Mouse (Mus musculus) splenic B cell, adult 2 months (primary cell): ENCODE measurements around the gene Pitpna.

Experiments used
- DNase-seq: peaks from one replicate; pipeline ENCODE4 v3.0.0-alpha.2; 2011; ENCODE audit warnings: low read depth, low spot score
- H3K27me3 ChIP-seq: 2 replicates; pipeline ENCODE4 v1.6.1; 2012; ENCODE audit warnings: mild to moderate bottlenecking, low read length, moderate library complexity, mixed read lengths; ENCODE audit not compliant: control insufficient read depth, poor library complexity, insufficient read depth, severe bottlenecking
- H3K36me3 ChIP-seq: 2 replicates; pipeline ENCODE4 v1.6.1; 2012; ENCODE audit warnings: mild to moderate bottlenecking, low read length, moderate library complexity, mixed read lengths; ENCODE audit not compliant: control insufficient read depth, poor library complexity, insufficient read depth, severe bottlenecking

Gene Pitpna

DNA sequence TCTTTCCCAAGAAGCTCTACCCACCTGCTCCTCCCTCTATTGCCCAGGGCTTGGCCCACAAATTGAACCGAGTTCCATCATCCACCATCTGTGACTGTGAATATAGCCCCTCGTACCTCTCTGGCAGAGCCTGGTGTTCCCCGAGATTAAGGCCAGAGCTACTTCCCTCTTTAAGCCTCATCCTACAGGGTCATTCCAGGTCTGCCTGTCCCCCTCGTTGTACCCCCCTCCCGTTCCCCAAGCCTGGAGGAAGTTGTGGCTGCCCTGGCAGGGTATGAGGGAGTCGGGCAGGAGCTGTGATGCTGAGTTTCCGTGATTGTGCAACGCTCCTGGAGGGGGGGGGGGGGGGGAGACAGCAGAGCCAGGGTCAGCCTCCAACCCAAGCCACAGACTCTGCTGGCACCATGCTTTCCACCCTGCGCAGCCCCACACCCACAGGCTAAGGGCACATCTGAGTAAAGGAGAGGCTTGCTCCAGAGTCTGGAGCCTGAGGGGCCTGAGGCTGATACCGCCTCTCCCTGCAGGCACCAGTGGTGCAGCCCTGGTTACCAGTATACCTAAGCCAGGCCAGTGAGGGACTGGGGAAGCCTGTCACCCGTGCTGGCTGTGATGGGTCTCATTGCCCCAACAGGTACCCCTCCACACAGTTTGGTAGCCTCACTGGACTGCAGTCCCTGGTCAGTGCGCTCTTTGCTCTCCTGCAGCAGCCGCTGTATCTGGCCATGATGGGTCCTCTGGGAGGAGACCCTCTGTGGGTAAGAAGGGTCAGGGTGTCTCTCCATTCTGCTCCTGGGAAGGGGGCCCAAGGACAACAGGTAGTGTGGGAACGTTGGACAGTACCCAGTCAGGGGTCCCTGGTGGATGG is 16.5 kb upstream of the Pitpna start:
- peaks cover 7% of the 10 kb centered on the region for H3K36me3 ChIP-seq
- no peak for DNase-seq

DNA sequence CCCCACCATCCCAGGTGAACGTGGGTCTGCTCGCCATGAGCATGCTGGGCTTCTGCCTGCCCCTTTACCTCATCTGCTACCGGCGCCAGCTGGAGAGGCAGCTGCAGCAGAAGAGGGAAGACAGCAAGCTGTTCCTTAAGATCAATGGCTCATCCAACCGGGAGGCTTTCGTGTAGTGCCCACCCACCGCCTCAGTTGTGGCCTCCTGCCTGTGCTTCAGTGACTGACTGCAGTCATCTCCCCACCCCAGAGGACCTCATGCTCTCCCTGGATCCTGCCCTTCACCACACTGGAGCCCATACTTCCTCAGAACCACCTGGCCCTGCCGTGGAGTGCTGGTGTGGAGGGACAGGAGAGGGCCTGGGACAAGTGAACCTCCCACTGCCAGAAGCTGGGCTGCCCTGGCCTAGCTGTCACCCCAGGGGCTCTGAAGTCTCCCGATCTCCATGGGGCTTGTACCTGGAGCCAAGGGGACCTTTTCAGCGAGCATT is 15.6 kb upstream of the Pitpna start:
- Histone ChIP-seq H3K27me3 (no peaks in the 10 kb centered on the region), H3K36me3 (peaks cover 3% of the 10 kb centered on the region)
- DNase-seq, result no peak

More for the DNA sequence above, 16.5 kb upstream of the Pitpna start:
- H3K27me3 ChIP-seq, result no peaks in the 10 kb centered on the region

DNA sequence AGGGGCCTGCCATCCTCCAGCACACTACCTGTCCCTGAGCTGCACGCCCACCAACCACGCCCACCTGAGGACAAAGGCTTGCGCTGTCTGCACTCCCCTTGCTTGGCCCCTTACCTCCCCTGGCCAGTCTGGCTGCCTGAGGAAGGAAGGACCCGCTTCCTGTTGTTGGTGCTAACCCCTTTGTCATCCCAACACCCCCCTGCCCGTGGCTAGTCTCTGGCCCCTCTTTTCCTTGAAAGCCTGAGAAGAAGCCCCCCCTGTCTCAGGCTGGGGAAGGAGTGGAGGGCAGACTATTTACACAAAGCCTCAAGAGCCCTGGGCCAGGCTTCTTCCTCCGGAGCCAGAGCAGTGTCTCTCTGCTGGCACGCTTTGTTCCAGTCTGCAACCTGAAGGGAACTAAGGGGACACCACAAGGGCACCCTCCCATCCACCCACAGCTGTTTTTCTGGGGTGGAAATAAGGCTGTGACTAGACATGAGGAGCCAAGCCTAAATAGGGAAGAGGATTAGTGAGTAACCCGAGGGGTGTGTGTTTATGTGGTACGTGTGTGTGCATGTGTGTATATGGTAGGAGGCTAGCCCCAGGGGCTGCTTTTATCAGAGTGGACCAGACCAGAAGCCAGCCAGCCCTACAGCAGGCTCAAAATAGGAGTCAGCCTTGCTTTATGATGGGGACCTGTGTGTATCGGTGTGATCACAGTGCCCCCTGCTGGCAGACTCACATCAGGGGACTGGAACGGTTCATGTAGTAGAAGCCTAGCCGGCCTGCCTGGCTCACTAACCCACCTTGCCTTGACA is 14.8 kb upstream of the Pitpna start:
- Histone ChIP-seq H3K27me3 (no peaks in the 10 kb centered on the region), H3K36me3 (peaks cover 3% of the 10 kb centered on the region)
- DNase-seq, result peak; percentile 96

DNA sequence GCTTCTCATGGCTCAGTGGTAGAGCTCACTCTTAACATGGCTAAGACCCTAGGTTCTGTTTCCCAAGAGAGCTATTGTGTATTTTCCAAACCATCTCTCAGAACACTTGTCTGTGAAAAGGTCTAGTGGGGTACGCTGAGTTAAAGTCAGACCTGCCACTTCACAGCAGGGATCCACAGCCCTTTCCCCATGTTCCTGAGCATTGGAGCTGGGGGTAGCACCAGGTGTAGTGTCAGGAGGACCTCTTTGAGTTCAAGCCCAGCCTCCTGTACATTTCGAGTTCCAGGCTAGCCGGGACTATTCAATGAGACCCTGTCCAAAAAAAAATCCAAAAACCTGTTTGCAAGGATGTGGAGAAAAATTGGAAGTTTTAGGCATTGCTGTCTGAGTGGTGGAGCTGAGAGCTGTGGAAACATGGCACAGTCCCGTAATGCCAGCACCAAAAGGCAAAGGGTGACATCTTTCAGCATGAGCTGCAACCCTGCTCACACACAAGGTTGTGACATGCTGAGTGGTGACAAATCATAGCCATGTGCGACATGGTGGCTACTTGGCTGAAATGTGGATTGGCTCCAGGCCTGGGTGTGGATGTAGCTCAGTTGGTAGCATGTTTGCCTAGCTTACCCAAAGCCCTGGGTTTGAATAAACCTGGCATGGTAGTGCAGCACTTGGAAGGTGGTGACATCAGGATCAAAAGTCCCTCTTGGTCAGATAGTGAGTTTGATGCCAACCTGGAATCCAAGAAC is 13.3 kb upstream of the Pitpna start:
- no peak for DNase-seq
- H3K27me3 ChIP-seq, result no peaks in the 10 kb centered on the region
- no peaks in the 10 kb centered on the region; the same call in none of the 2 replicates for H3K36me3 ChIP-seq

DNA sequence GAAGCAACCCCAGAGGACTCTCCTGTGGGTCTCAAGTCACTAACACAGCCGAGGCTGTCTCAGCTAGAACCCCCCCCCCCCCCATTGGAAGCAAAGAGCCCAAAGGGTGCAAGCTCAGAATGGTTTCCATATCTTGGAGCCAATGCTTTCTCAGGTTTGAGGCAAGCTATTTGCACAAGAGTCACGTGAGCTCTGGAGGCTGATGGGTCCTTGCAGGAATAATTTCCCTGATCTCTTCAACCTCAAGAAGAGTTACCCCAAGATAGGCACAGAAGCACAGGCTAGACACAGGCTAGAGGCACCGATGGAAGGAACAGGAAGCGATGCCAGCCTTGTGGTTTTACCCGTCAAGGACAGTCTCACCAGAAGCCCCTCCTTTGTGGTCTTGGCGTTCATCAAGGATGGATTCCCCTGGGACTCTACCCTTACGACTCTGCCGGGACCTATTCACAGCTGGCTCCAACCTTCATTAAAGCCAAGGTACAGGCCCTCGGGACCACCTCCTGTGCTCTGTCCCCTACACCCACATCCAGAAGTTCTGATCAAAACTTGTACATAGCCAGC is 12.3 kb upstream of the Pitpna start:
- Histone ChIP-seq H3K36me3 (no peaks in the 10 kb centered on the region; the same call in 1 of the 2 replicates), H3K27me3 (no peaks in the 10 kb centered on the region)
- DNase-seq, result peak; percentile 79

DNA sequence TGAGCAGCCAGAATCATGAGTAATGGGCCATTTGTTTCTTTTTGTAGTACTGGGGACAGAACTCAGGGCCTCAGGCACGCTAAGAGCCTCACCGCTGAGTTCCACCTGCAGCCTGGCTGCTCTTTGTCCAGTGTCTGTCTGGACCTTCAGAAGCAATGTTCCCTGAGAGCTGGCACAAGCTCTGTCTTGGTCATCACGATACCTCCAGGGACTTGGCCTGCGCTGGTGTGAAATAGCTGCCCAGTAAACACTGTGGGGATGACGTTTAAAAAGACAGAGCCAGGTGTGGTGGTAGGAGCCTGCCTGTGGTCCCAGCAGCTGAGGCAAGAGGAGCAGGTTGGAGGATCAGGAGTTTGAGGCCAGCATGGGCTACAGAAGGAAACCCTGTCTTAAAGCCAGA is 9.3 kb upstream of the Pitpna start:
- Histone ChIP-seq H3K27me3 (no peaks in the 10 kb centered on the region), H3K36me3 (no peaks in the 10 kb centered on the region)
- DNase-seq, result no peak

DNA sequence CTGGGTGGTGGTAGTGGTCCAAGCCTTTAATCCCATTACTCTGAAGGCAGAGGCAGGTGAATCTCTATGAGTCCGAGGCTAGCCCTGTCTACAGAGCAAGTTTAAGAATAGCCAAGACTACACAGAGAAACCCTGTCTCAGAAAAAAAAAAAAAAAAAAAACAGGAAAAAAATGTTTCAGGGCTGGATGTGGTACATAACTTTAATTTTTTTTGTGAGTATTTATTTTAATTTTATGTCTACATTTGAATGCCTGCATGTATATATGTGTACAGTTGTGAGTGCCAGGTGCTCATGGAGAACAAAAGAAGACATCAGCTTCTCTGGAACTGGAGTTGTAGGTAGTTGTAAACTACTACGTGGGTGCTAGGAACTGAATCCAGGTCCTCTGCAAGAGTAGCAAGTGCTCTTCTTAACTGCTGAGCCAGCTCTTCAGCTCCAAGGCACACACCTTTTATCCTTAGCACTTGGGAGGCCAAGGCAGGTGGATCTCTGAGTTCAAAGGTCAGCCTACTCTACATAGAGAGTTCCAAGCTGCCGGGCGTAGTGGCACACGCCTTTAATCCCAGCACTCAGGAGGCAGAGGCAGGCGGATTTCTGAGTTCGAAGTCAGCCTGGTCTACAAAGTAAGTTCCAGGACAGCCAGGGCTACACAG is 6.3 kb upstream of the Pitpna start:
- Histone ChIP-seq H3K27me3 (no peaks in the 10 kb centered on the region), H3K36me3 (no peaks in the 10 kb centered on the region)
- no peak for DNase-seq

DNA sequence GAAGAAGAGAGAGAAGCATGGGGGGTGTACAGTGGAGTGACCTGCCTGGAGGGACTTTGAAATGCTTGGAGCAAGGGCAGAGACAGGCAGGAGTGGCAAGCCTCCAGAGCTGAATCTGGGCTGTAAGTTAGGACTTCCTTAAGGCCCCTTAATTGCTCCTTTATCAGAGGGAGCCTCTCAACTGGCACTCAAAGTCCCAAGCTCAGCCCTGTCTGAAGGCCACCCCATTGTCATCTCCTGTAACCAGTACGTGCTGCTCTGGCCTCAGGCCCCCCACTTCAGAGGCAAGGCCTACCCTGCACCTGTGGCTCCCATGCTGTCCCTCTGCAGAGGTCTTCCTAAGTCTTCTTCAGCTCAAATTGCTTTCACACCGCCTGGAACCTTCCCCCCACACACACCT is 4.4 kb upstream of the Pitpna start:
- DNase-seq, result no peak
- H3K27me3 ChIP-seq, result no peaks in the 10 kb centered on the region
- H3K36me3 ChIP-seq, result no peaks in the 10 kb centered on the region

DNA sequence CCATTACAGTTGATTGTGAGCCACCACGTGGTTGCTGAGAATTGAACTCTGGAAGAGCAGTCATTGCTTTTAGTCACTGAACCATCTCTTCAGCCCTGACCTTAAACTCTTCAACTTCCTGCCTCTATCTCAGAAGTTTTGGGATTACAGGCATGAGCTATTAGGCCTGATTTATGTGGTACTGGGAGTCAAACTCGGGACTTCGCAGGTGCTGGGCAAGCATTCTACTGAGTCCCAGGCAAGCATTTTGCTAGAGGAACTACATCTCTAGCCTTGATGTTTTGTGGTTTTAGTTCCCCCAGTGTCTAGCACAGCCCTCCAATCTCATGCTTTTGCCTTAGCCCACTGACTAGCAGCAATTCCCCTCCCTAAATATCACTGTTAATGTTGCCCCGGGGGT is 2.8 kb upstream of the Pitpna start:
- no peak for DNase-seq
- Histone ChIP-seq H3K27me3 (no peaks in the 10 kb centered on the region), H3K36me3 (no peaks in the 10 kb centered on the region)

DNA sequence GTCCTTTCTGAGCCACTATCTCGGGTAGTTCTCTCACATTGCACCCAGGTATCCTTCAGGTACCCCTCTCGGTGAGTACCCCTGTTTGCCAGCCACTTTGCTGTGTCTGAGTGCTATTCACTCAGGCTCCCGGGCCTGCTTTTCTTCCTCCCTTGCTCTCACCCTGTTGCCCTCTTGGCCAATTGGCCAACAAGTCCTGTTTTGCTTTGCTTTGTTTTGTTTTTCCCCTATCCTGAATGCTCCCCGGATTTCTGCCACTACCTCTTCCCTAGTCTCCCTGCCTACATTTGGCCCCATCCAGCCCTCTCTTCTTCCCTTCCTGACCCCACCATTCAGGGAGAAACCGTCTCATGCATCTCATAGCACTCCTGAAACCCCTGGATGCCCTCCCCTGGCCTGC is 1.9 kb upstream of the Pitpna start:
- no peak for DNase-seq
- Histone ChIP-seq H3K36me3 (no peaks in the 10 kb centered on the region), H3K27me3 (no peaks in the 10 kb centered on the region)

DNA sequence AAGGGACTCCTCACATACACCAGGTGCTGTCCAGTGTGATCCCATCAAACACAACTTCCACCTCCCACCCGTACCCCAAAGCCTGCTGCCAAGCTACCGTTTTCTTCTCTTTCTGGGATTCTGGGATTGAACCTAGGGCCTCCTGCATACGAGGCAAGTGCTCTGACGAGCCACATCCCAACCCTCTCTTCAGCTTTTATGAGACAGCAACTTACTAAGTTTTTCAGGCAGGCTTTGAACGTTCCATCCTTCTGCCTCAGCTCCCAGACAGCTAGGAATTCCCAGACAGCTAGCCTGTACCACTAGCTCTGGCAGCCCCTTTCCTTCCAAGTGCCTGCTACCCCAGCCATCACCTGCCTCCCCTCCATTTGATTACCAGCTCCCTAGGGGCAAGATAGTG is 934 bp upstream of the Pitpna start:
- no peaks in the 10 kb centered on the region for H3K27me3 ChIP-seq
- H3K36me3 ChIP-seq, result peaks cover under 1% of the 10 kb centered on the region; the same call in 1 of the 2 replicates
- DNase-seq, result no peak

DNA sequence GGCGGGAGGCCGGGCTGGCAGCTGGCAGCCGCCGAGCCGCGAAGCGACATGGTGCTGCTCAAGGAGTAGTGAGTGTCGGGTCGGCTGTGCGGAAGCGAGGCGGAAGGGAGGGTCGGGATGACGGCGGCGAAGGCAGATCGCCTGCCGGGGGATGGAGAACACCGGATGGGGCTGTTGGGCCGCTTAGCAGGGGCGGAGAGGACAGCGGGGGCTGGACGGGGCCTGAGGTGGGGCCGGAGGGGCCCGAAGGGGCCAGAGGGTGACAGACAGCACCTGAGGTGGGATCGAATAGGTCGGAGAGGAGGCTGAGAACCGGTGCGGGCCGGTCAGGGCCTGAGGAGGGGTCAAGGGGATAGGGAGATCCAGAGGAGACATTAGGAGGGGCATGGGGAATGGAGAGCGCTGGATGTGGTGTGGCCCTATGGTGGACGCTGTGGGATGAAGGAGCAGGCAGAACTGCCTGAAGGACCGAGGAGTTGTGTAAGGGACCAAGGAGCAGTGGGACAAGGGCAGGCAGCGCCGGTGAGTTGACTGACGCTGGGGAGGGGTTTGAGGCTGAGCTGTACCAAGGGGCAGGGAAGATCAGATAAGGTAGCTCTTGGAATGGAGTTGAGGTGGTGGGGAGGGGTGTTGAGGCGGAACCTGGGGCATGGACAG is 516 bp downstream of the Pitpna start:
- Histone ChIP-seq H3K36me3 (peaks cover 6% of the 10 kb centered on the region; the same call in 1 of the 2 replicates), H3K27me3 (no peaks in the 10 kb centered on the region)
- DNase-seq, result no peak

DNA sequence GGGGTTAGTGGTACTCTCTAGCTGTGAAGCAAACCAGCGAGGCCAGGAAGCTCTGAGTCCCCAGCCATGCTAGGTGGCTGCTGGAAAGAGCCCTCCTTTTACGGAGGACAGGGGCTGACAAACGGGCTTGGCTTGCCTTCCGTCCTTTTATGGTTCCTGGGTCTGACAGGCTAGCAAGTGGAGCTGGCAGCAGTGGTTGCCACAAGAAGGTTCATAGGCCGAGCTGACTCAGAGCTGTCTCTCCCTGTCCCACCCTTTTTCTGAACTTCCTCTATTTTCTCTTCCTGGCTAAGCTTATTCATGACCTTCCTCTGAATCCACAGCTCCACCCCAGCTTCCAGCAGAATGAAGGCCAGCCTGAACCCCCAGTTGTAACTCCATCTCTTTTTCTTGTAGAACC is 4.7 kb downstream of the Pitpna start:
- Histone ChIP-seq H3K27me3 (no peaks in the 10 kb centered on the region), H3K36me3 (peaks cover 8% of the 10 kb centered on the region)
- no peak for DNase-seq
